Mouse (Mus musculus): ENCODE measurements around the gene Hoxd1.

GRCm38 (mm10) chr2:74714881-74715280 lies 47.9 kb upstream of the Hoxd1 start:
- TF ChIP-seq CTCF (IDR thresholded peaks at IDR 0.05; ENCODE audit: low read depth, low read length) (no peak), POLR2A (IDR thresholded peaks at IDR 0.05; ENCODE audit: extremely low read depth, insufficient read depth, low read length) (no peak)
